Mouse (Mus musculus) MEL-GATA-1-ER (cell line): ENCODE measurements around the gene Fibin.

Experiments used
- DNase-seq: peaks from one replicate; pipeline ENCODE4 v3.0.0-alpha.2; 2012; ENCODE audit warnings: low read depth; ENCODE audit errors: extremely low read depth

The Fibin gene

GRCm38 (mm10) chr2:110314509-110315155 is 48.4 kb downstream of the Fibin start, which contains the start of gene Bbox1:
Gene Bbox1, minus strand, starts transcription at chr2:110314560.
- DNase-seq: no peak

GRCm38 (mm10) chr2:110314074-110314473 is 48.9 kb downstream of the Fibin start:
- no peak for DNase-seq

- DNase-seq: no peak
These were observed 49.6 kb downstream of the Fibin start for GRCm38 (mm10) chr2:110313305-110313824.
